Mouse (Mus musculus) G1E (cell line): ENCODE results near the gene Arhgap40. TPM values are rescaled to one million over a fixed set of nuclear protein-coding genes. Genes with fewer than 3 reads are reported as not detected.
A peak's percentile ranks its signal among the peaks of the same experiment; 100 is the strongest.

Experiments used
- ATAC-seq: 2 replicates; pipeline ENCODE4 v1.8.0; 2016; ENCODE audit warnings: mild to moderate bottlenecking; ENCODE audit not compliant: insufficient number of reproducible peaks, poor library complexity, low FRiP score, severe bottlenecking; ENCODE audit errors: extremely low read depth
- DNase-seq: peaks from one replicate; pipeline ENCODE4 v3.0.0; 2012; ENCODE audit warnings: low spot score
- H3K27me3 ChIP-seq: 2 replicates; pipeline ENCODE4 v1.6.1; 2012; ENCODE audit warnings: mild to moderate bottlenecking, low read length, inconsistent platforms; ENCODE audit not compliant: insufficient read depth
- H3K36me3 ChIP-seq: replicated peaks from 2 replicates; pipeline ENCODE3; 2012; ENCODE audit warnings: mild to moderate bottlenecking, inconsistent platforms
- H3K4me1 ChIP-seq: 2 replicates; pipeline ENCODE4 v1.6.1; 2012; ENCODE audit warnings: low read depth, low read length, inconsistent platforms, mixed read lengths; ENCODE audit not compliant: insufficient read depth
- H3K4me3 ChIP-seq: 2 replicates; pipeline ENCODE4 v1.5.1; 2012; ENCODE audit warnings: low read depth, mild to moderate bottlenecking, inconsistent platforms, low read length, moderate library complexity, mixed read lengths
- H3K9me3 ChIP-seq: replicated peaks from 2 replicates; pipeline ENCODE4 v1.6.1; 2012; ENCODE audit warnings: inconsistent platforms
- CTCF ChIP-seq: IDR thresholded peaks from 2 replicates; pipeline ENCODE4 v1.5.1; 2012; ENCODE audit warnings: low read depth, low read length, inconsistent platforms, mixed read lengths
- GATA1 ChIP-seq: IDR thresholded peaks from 2 replicates; pipeline ENCODE4 v1.6.1; 2012; ENCODE audit warnings: borderline replicate concordance, low read length, inconsistent platforms, mixed read lengths
- GATA2 ChIP-seq: IDR thresholded peaks from 2 replicates; pipeline ENCODE4 v1.6.1; 2012; ENCODE audit warnings: low read depth, low read length, inconsistent platforms, borderline replicate concordance
- POLR2AphosphoS5 ChIP-seq: IDR thresholded peaks from 2 replicates; pipeline ENCODE4 v1.6.1; 2012; ENCODE audit warnings: low read depth, low read length, inconsistent platforms; ENCODE audit not compliant: insufficient replicate concordance
- TAL1 ChIP-seq: conservative IDR thresholded peaks from 2 replicates; pipeline ENCODE4 v1.6.1; 2012; ENCODE audit warnings: low read depth, low read length, inconsistent platforms, mixed read lengths
- polyA plus RNA-seq: library from polyadenylated mRNA; stranded (reverse); fragments of >175 nt; gene quantifications from 2 replicates; pipeline ENCODE4 v1.2.3, GENCODE M21; 2012
- total RNA-seq, 2 experiments: library from RNA; stranded (forward) in 1 of 2; stranded (reverse) in 1 of 2; fragments of 200-1000 nt in 1 of 2; fragments of >200 nt in 1 of 2; fragmentation: Nextera tagmentation in 1 of 2; gene quantifications; 2 replicates each; pipeline ENCODE4 v1.2.3; 2014 to 2017

Arhgap40 gene
- total and polyA plus RNA-seq, 3 experiments, result not detected

- TF ChIP-seq CTCF (no peak), GATA2 (no peak), POLR2AphosphoS5 (no peak), TAL1 (no peak), GATA1 (no peak)
- Histone ChIP-seq H3K4me3 (no peak overlapping the region), H3K27me3 (peaks cover 47% of the 10 kb centered on the region), H3K36me3 (no peaks in the 10 kb centered on the region), H3K4me1 (peaks cover 30% of the 10 kb centered on the region), H3K9me3 (no peaks in the 10 kb centered on the region)
- ATAC-seq (no peak), DNase-seq (no peak)
Measured at GRCm38 (mm10) chr2:158579979-158580378, 67.4 kb downstream of the Arhgap40 start.

DNA sequence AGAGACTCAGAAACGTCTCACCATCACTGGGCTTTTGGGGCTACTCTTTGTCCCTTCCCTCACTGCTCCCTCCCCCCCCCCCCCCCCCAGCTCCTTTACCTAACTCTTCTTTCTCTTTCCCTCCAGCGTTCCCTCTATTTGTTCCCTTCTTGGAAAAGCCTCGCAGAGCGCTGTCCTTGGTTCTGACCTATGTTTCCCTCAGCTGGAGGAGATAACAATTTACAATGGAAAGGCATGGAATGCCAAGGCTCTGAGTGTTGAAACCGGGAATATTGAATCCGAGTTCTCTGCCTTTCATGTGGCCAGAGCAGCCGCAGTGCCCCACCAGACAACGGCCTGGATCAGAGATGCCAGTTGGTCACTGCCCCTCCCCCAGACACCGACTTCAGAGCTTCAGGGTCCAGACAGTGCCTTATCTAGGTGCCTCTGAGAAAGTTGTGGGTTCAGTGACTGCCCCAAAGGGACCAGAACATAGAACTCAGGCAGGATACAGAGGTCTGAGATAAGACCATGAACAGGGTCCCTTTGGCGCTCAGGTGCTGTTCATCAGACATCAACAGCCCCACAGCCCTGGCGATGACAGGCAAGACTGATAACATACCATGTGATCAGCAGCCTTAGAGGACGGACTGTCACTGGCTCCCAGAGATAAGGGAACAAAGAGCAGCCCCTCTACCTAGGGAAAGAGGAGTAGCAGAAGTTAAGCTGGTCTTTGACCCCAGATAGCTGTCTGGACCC, 72.2 kb downstream of the Arhgap40 start:
- peaks cover 50% of the 10 kb centered on the region for H3K27me3 ChIP-seq
- peak overlapping the region; percentile 56; the same call in 1 of the 2 replicates for H3K4me3 ChIP-seq
- peak; percentile 48 for DNase-seq
- H3K9me3 ChIP-seq, result peaks cover 9% of the 10 kb centered on the region
- TF ChIP-seq GATA1 (no peak), POLR2AphosphoS5 (no peak), CTCF (no peak), GATA2 (no peak), TAL1 (peak; percentile 95)
- H3K4me1 ChIP-seq, result peaks cover 42% of the 10 kb centered on the region
- H3K36me3 ChIP-seq, result no peaks in the 10 kb centered on the region
- peak; percentile 91 for ATAC-seq

GRCm38 (mm10) chr2:158588524-158589271, 76.1 kb downstream of the Arhgap40 start:
- peaks cover 37% of the 10 kb centered on the region for H3K4me1 ChIP-seq
- DNase-seq (no peak), ATAC-seq (no peak)
- H3K9me3 ChIP-seq, result peaks cover 9% of the 10 kb centered on the region
- peaks cover 55% of the 10 kb centered on the region for H3K27me3 ChIP-seq
- TF ChIP-seq CTCF (no peak), GATA1 (no peak), GATA2 (no peak), TAL1 (no peak), POLR2AphosphoS5 (no peak)
- no peaks in the 10 kb centered on the region for H3K36me3 ChIP-seq
- no peak overlapping the region for H3K4me3 ChIP-seq

GRCm38 (mm10) chr2:158590495-158590894, 77.9 kb downstream of the Arhgap40 start:
- Histone ChIP-seq H3K9me3 (peaks cover 9% of the 10 kb centered on the region), H3K27me3 (peaks cover 60% of the 10 kb centered on the region), H3K36me3 (no peaks in the 10 kb centered on the region), H3K4me3 (no peak overlapping the region), H3K4me1 (peaks cover 20% of the 10 kb centered on the region)
- DNase-seq, result no peak
- ATAC-seq, result no peak
- no peak for TF ChIP-seq CTCF
- no peak for TF ChIP-seq TAL1
- no peak for TF ChIP-seq GATA2
- no peak for TF ChIP-seq POLR2AphosphoS5
- TF ChIP-seq GATA1, result no peak

DNA sequence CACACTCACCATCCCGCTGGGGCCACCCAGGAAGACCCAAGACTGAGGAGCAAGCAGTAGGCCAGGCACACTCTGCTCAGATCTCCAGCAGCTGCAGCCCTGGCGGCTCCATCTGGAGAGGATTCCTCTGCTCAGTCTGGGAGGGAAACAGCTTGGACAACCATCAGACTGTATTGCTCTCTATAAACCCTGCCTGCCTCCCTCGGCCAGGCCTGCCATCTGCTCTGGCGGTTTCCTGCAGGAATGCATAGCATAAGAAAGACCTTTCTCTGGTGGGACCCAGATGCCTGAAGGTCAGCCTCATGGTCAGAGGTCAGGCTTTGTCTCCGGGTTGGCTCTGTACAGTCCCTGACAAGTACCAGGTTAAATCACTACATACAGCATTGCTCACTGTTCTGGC, 78.7 kb downstream of the Arhgap40 start:
- Histone ChIP-seq H3K9me3 (peaks cover 7% of the 10 kb centered on the region), H3K4me1 (peaks cover 13% of the 10 kb centered on the region), H3K4me3 (no peak overlapping the region), H3K36me3 (no peaks in the 10 kb centered on the region), H3K27me3 (peaks cover 60% of the 10 kb centered on the region)
- no peak for ATAC-seq
- DNase-seq, result no peak
- no peak for TF ChIP-seq TAL1
- no peak for TF ChIP-seq CTCF
- TF ChIP-seq GATA2, result no peak
- TF ChIP-seq POLR2AphosphoS5, result no peak
- no peak for TF ChIP-seq GATA1

DNA sequence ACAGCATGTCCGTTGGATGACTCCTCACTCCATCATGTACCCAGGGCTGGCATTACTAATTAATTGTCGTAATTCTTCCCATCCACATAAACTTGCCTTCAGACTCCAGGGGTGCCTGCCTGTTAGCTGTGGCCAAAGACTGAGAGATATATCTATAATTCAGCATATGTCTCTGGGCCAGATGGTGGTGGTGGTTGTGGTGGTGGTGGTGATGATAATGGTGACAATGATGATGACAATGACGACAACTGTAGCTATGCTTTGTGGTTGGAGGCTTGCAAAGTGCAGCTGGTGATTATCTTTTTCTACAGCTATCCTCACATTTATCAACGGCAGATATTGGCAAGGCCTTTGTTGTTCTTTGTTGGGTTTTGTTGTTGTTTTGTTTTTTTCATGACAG, 80.8 kb downstream of the Arhgap40 start:
- H3K4me3 ChIP-seq, result no peak overlapping the region
- H3K36me3 ChIP-seq, result no peaks in the 10 kb centered on the region
- TF ChIP-seq TAL1 (peak; percentile 57), CTCF (no peak), GATA2 (no peak)
- peaks cover 16% of the 10 kb centered on the region for H3K4me1 ChIP-seq
- H3K27me3 ChIP-seq, result peaks cover 50% of the 10 kb centered on the region
- no peaks in the 10 kb centered on the region for H3K9me3 ChIP-seq
- no peak for DNase-seq
- ATAC-seq, result peak; percentile 65
